Mouse (Mus musculus) cerebellum, adult (tissue): ENCODE results near the gene Zcchc24.
"Not testable (repeated sequence)": the region's sequence is repeated elsewhere in the genome, so short reads cannot be mapped to it uniquely, and the experiment has no call there.

ENCODE experiments used
- ATAC-seq: cut with Nextera tagmentation; 2 replicates; pipeline ENCODE4 v1.9.2; 2017; ENCODE audit warnings: mild to moderate bottlenecking, moderate library complexity, mixed read lengths; ENCODE audit not compliant: insufficient number of reproducible peaks, low FRiP score, low TSS enrichment

Zcchc24 gene

GRCm38 (mm10) chr14:25768915-25769625, at the start of gene Zcchc24:
Gene Zcchc24, minus strand, starts transcription at chr14:25769039.
- ATAC-seq = no peak

GRCm38 (mm10) chr14:25816416-25816815, 47.6 kb upstream of the Zcchc24 start:
- ATAC-seq = peak; percentile 87

- no peak for ATAC-seq
These were observed 45.3 kb upstream of the Zcchc24 start for GRCm38 (mm10) chr14:25814140-25814539.

GRCm38 (mm10) chr14:25811026-25811425, 42.2 kb upstream of the Zcchc24 start:
- ATAC-seq = not testable (repeated sequence)

GRCm38 (mm10) chr14:25806561-25806960, 37.7 kb upstream of the Zcchc24 start:
- ATAC-seq = no peak

GRCm38 (mm10) chr14:25805871-25806270, 37.0 kb upstream of the Zcchc24 start:
- ATAC-seq = no peak

- no peak for ATAC-seq
These were observed 34.5 kb upstream of the Zcchc24 start for GRCm38 (mm10) chr14:25803246-25803809.

- no peak for ATAC-seq
These were observed 33.7 kb upstream of the Zcchc24 start for GRCm38 (mm10) chr14:25802511-25802910.

GRCm38 (mm10) chr14:25800166-25800960, 31.5 kb upstream of the Zcchc24 start:
- peak; percentile 75 for ATAC-seq

- ATAC-seq = no peak
These were observed 27.8 kb upstream of the Zcchc24 start for GRCm38 (mm10) chr14:25796619-25797018.

GRCm38 (mm10) chr14:25795561-25796174, 26.8 kb upstream of the Zcchc24 start:
- no peak for ATAC-seq

GRCm38 (mm10) chr14:25795067-25795466, 26.2 kb upstream of the Zcchc24 start:
- no peak for ATAC-seq

GRCm38 (mm10) chr14:25794331-25794730, 25.5 kb upstream of the Zcchc24 start:
- ATAC-seq = no peak

GRCm38 (mm10) chr14:25790768-25791302, 22.0 kb upstream of the Zcchc24 start:
- ATAC-seq = no peak

GRCm38 (mm10) chr14:25789946-25790345, 21.1 kb upstream of the Zcchc24 start:
- no peak for ATAC-seq

GRCm38 (mm10) chr14:25789207-25789606, 20.4 kb upstream of the Zcchc24 start:
- ATAC-seq = no peak

- ATAC-seq = no peak
These were observed 19.4 kb upstream of the Zcchc24 start for GRCm38 (mm10) chr14:25788201-25788600.

- ATAC-seq = no peak
These were observed 18.6 kb upstream of the Zcchc24 start for GRCm38 (mm10) chr14:25787387-25787910.

GRCm38 (mm10) chr14:25786959-25787358, 18.1 kb upstream of the Zcchc24 start:
- ATAC-seq = no peak

GRCm38 (mm10) chr14:25785210-25785609, 16.4 kb upstream of the Zcchc24 start:
- no peak for ATAC-seq
